Mouse (Mus musculus): ENCODE measurements at regions not wholly inside any gene's neighbourhood (a gene's known extent, or its start where the extent isn't known, plus 50 kb on each side); places are given as distances from the start of the nearest gene placed in this dataset.
A peak's percentile ranks its signal among the peaks of the same experiment; 100 is the strongest.

- no peak for DNase-seq
Observed at GRCm38 (mm10) chr16:27138384-27138783, 146.9 kb upstream of the Gmnc start.

GRCm38 (mm10) chr16:27138987-27139386, 147.5 kb upstream of the Gmnc start:
- no peak for DNase-seq

- DNase-seq = peak; percentile 72
Observed at GRCm38 (mm10) chr16:27140037-27140436, 148.6 kb upstream of the Gmnc start.

GRCm38 (mm10) chr16:27155805-27156204, 151.5 kb upstream of the Ostn start:
- no peak for DNase-seq

GRCm38 (mm10) chr16:27195650-27196049, 111.6 kb upstream of the Ostn start:
- no peak for DNase-seq

Data from adrenal gland, postnatal 10 days (tissue).